ENCODE assay signal across 9 mouse cellular contexts in the genomic region with DNA sequence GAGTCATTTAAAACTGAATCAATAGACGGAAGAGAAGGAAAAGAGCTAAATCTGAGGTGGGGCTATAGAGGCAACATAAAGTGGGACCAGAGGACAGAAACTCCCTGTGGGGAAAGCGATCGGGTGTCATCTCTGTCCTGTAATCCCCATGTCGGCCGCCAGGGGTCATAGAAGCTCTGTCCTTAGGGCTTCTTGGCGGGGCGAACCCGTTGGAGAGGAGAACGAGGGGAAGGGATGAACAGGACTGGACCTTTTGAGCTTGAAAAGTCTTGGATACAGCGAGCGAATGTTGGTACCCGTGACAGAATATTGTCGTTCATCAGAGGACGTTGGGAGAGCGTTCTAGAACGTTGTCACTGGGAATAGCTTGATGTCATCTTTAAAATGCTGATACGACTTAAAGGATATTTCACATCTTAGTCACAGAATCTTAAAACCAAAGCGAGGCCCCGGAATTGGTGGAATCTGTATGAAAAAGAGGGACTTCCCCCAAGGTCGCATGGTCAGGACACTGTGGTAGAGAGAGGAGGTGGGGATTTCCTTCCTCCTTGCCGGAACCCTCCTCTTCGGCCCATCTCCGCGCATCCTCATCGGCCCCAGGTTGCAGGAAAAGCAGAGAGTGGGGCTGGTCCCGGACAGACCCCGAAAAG. TPM values are rescaled to one million over a fixed set of nuclear protein-coding genes. Genes with fewer than 3 reads are reported as not detected.
DNase-seq lines count a peak whose midpoint lies in the region; ATAC-seq and TF ChIP-seq lines count a peak whose summit lies in the region.
"Had no signal": no experiment of that assay in that cellular context is flagged by ENCODE, and none has a peak within 500 bp of the region (broad histone marks: within the 10 kb centered on the region; RNA-seq: fewer than 3 reads in every experiment).

No protein-coding gene starts in this region.

- WGBS in forebrain, embryonic 10.5 days: 3% methylated on average over 27 of the region's 27 CpGs
- 7% methylated on average over 27 of the region's 27 CpGs for WGBS in heart, postnatal 0 days
- WGBS in liver, embryonic 15.5 days (ENCODE audit: insufficient replicate concordance): 2% methylated on average over 27 of the region's 27 CpGs
- WGBS in neural tube, embryonic 13.5 days: 5% methylated on average over 27 of the region's 27 CpGs

- no peak for ATAC-seq in heart, postnatal 0 days (ENCODE audit: insufficient read depth, low read depth)
- no peak for ATAC-seq in liver, embryonic 15.5 days (ENCODE audit: insufficient read depth)
- ATAC-seq in neural tube, embryonic 13.5 days (ENCODE audit: low read depth): no peak

- peak overlapping the region; percentile 49 for H3K4me3 ChIP-seq in forebrain, embryonic 10.5 days
- no peak overlapping the region for H3K4me3 ChIP-seq in heart, postnatal 0 days (ENCODE audit: low read depth, low read length)
- H3K4me3 ChIP-seq in liver, embryonic 15.5 days (replicated peaks): peak overlapping the region; percentile 15; the same call in 1 of the 2 replicates
- H3K4me3 ChIP-seq in neural tube, embryonic 13.5 days: peak overlapping the region; percentile 67
- H3K4me3 ChIP-seq: erythroblast, embryonic 14.5 days had no signal

- no peak for TF ChIP-seq EP300 in heart, postnatal 0 days (IDR thresholded peaks at IDR 0.05; ENCODE audit: low read depth)

- H3K27ac ChIP-seq in forebrain, embryonic 10.5 days: peak overlapping the region; percentile 22; the same call in 1 of the 2 replicates
- H3K27ac ChIP-seq in heart, postnatal 0 days (ENCODE audit: low read depth): no peak overlapping the region
- no peak overlapping the region for H3K27ac ChIP-seq in liver, embryonic 15.5 days (replicated peaks)
- no peak overlapping the region for H3K27ac ChIP-seq in neural tube, embryonic 13.5 days (replicated peaks)

- no peaks in the 10 kb centered on the region for H3K9me3 ChIP-seq in forebrain, embryonic 10.5 days
- H3K9me3 ChIP-seq in heart, postnatal 0 days (replicated peaks; ENCODE audit: control insufficient read depth, low read length): no peaks in the 10 kb centered on the region
- H3K9me3 ChIP-seq in liver, embryonic 15.5 days (replicated peaks): 0 out of 2 replicates have a peak, but pooled peaks cover 4% of the 10 kb centered on the region
- H3K9me3 ChIP-seq in neural tube, embryonic 13.5 days: no peaks in the 10 kb centered on the region

- peaks cover 70% of the 10 kb centered on the region for H3K27me3 ChIP-seq in forebrain, embryonic 10.5 days (ENCODE audit: poor library complexity, severe bottlenecking)
- H3K27me3 ChIP-seq in heart, postnatal 0 days (ENCODE audit: control insufficient read depth, insufficient read depth, low read length): peaks cover 43% of the 10 kb centered on the region
- peaks cover 78% of the 10 kb centered on the region for H3K27me3 ChIP-seq in liver, embryonic 15.5 days
- H3K27me3 ChIP-seq in neural tube, embryonic 13.5 days: peaks cover 52% of the 10 kb centered on the region

- TF ChIP-seq POLR2A in brain, embryonic 14.5 days (IDR thresholded peaks at IDR 0.05; ENCODE audit: borderline replicate concordance, extremely low read depth, insufficient read depth, insufficient read length, poor library complexity, severe bottlenecking): no peak

- TF ChIP-seq CTCF in brain, embryonic 14.5 days (IDR thresholded peaks at IDR 0.05; ENCODE audit: borderline replicate concordance, extremely low read depth, insufficient read depth, insufficient read length): peak; percentile 82
- TF ChIP-seq CTCF in heart, postnatal 0 days (IDR thresholded peaks at IDR 0.05; ENCODE audit: low read depth): peak; percentile 82

- peak overlapping the region; percentile 9 for H3K4me2 ChIP-seq in heart, postnatal 0 days (ENCODE audit: low read depth, low read length)
- peak overlapping the region; percentile 49 for H3K4me2 ChIP-seq in liver, embryonic 15.5 days
- H3K4me2 ChIP-seq in neural tube, embryonic 13.5 days: peak overlapping the region; percentile 68

- H3K4me1 ChIP-seq in forebrain, embryonic 10.5 days: peaks cover 57% of the 10 kb centered on the region
- peaks cover 11% of the 10 kb centered on the region for H3K4me1 ChIP-seq in heart, postnatal 0 days (ENCODE audit: control insufficient read depth, insufficient read depth)
- peaks cover 53% of the 10 kb centered on the region for H3K4me1 ChIP-seq in liver, embryonic 15.5 days (replicated peaks)
- H3K4me1 ChIP-seq in neural tube, embryonic 13.5 days (replicated peaks): peaks cover 40% of the 10 kb centered on the region

- DNase-seq in CD8-positive naive resting alpha-beta T cell, adult 2 months (ENCODE audit: low read depth in 2 of 2, low spot score in 2 of 2): peak; percentile 74 to 82
- peak; percentile 71 for DNase-seq in brain, embryonic 14.5 days (ENCODE audit: low read depth)
- DNase-seq in forebrain, embryonic 10.5 days (ENCODE audit: extremely low spot score, low spot score): peak; percentile 79
- DNase-seq in heart, postnatal 0 days (ENCODE audit: low spot score): peak; percentile 52
- peak; percentile 71 to 90 for DNase-seq in kidney, postnatal 36 days
- DNase-seq in thymus, adult 18-20 months: peak; percentile 42 to 47

- H3K36me3 ChIP-seq in forebrain, embryonic 10.5 days (replicated peaks): 0 out of 2 replicates have a peak, but pooled peaks cover 2% of the 10 kb centered on the region
- no peaks in the 10 kb centered on the region for H3K36me3 ChIP-seq in heart, postnatal 0 days (replicated peaks; ENCODE audit: control insufficient read depth, insufficient read depth, low read length)
- no peaks in the 10 kb centered on the region for H3K36me3 ChIP-seq in liver, embryonic 15.5 days (replicated peaks)
- peaks cover 17% of the 10 kb centered on the region for H3K36me3 ChIP-seq in neural tube, embryonic 13.5 days

- H3K9ac ChIP-seq in heart, postnatal 0 days (replicated peaks; ENCODE audit: low read depth, low read length): no peak overlapping the region
- no peak overlapping the region for H3K9ac ChIP-seq in liver, embryonic 15.5 days
- H3K9ac ChIP-seq in neural tube, embryonic 13.5 days: peak overlapping the region; percentile 62

RNA-seq across cellular contexts. Expression of a gene that starts 2.3 kb away (rescaled TPM):
- polyA plus RNA-seq in brain, embryonic 14.5 days (2012; rRNA removed): 42.4 and 48.3 TPM in 2 replicates
- polyA plus RNA-seq in forebrain, embryonic 10.5 days (2016; fragmentation: Nextera tagmentation; extraction: Ambion mirVana): 5.3 and 6.4 TPM in 2 replicates
- total RNA-seq in heart, postnatal 0 days (2014; rRNA removed; ENCODE audit: low replicate concordance): 34.8 and 58.9 TPM in 2 replicates
- 23.7 and 26.8 TPM in 2 replicates for polyA plus RNA-seq in heart, postnatal 0 days (2015; fragmentation: Nextera tagmentation; extraction: Ambion mirVana)
- 3.9 and 4.2 TPM in 2 replicates for polyA plus RNA-seq in liver, embryonic 15.5 days (2015; fragmentation: Nextera tagmentation; extraction: Ambion mirVana)
- 6.8 and 8.1 TPM in 2 replicates for polyA plus RNA-seq in neural tube, embryonic 13.5 days (2015; fragmentation: Nextera tagmentation; extraction: Ambion mirVana)

RNA-seq across cellular contexts. Expression of a gene that starts 12.6 kb away (rescaled TPM):
- polyA plus RNA-seq in brain, embryonic 14.5 days (2012; rRNA removed): 9.6 and 24.5 TPM in 2 replicates
- polyA plus RNA-seq in forebrain, embryonic 10.5 days (2016; fragmentation: Nextera tagmentation; extraction: Ambion mirVana): 0.22 and 0.25 TPM in 2 replicates
- total RNA-seq in heart, postnatal 0 days (2014; rRNA removed; ENCODE audit: low replicate concordance): 24.9 and 27.6 TPM in 2 replicates
- 5.4 and 7.0 TPM in 2 replicates for polyA plus RNA-seq in heart, postnatal 0 days (2015; fragmentation: Nextera tagmentation; extraction: Ambion mirVana)
- polyA plus RNA-seq in liver, embryonic 15.5 days (2015; fragmentation: Nextera tagmentation; extraction: Ambion mirVana): 0.36 and 1.0 TPM in 2 replicates
- polyA plus RNA-seq in neural tube, embryonic 13.5 days (2015; fragmentation: Nextera tagmentation; extraction: Ambion mirVana): 1.3 and 1.4 TPM in 2 replicates
- polyA plus RNA-seq: erythroblast, embryonic 14.5 days had no signal

RNA-seq across cellular contexts. Expression of a gene that starts 29.0 kb away (rescaled TPM):
- polyA plus RNA-seq in brain, embryonic 14.5 days (2012; rRNA removed): 95.5 and 107 TPM in 2 replicates
- polyA plus RNA-seq in forebrain, embryonic 10.5 days (2016; fragmentation: Nextera tagmentation; extraction: Ambion mirVana): 183 and 193 TPM in 2 replicates
- total RNA-seq in heart, postnatal 0 days (2014; rRNA removed; ENCODE audit: low replicate concordance): 43.5 and 45.6 TPM in 2 replicates
- polyA plus RNA-seq in heart, postnatal 0 days (2015; fragmentation: Nextera tagmentation; extraction: Ambion mirVana): 84.9 and 89.8 TPM in 2 replicates
- 52.8 and 55.6 TPM in 2 replicates for polyA plus RNA-seq in liver, embryonic 15.5 days (2015; fragmentation: Nextera tagmentation; extraction: Ambion mirVana)
- polyA plus RNA-seq in neural tube, embryonic 13.5 days (2015; fragmentation: Nextera tagmentation; extraction: Ambion mirVana): 108 and 118 TPM in 2 replicates

RNA-seq across cellular contexts. Expression of a gene that starts 29.5 kb away (rescaled TPM):
- 18.3 and 20.8 TPM in 2 replicates for polyA plus RNA-seq in brain, embryonic 14.5 days (2012; rRNA removed)
- 14.7 and 16.0 TPM in 2 replicates for polyA plus RNA-seq in forebrain, embryonic 10.5 days (2016; fragmentation: Nextera tagmentation; extraction: Ambion mirVana)
- total RNA-seq in heart, postnatal 0 days (2014; rRNA removed; ENCODE audit: low replicate concordance): 4.4 and 4.9 TPM in 2 replicates
- polyA plus RNA-seq in heart, postnatal 0 days (2015; fragmentation: Nextera tagmentation; extraction: Ambion mirVana): 7.3 and 7.9 TPM in 2 replicates
- polyA plus RNA-seq in liver, embryonic 15.5 days (2015; fragmentation: Nextera tagmentation; extraction: Ambion mirVana): 4.1 and 4.6 TPM in 2 replicates
- 21.7 and 22.2 TPM in 2 replicates for polyA plus RNA-seq in neural tube, embryonic 13.5 days (2015; fragmentation: Nextera tagmentation; extraction: Ambion mirVana)

RNA-seq across cellular contexts. Expression of a gene that starts 33.8 kb away (rescaled TPM):
- 4.7 and 5.3 TPM in 2 replicates for polyA plus RNA-seq in brain, embryonic 14.5 days (2012; rRNA removed)
- 1.6 and 2.0 TPM in 2 replicates for polyA plus RNA-seq in forebrain, embryonic 10.5 days (2016; fragmentation: Nextera tagmentation; extraction: Ambion mirVana)
- total RNA-seq in heart, postnatal 0 days (2014; rRNA removed; ENCODE audit: low replicate concordance): 3.5 and 10.6 TPM in 2 replicates
- 3.6 TPM in 2 replicates for polyA plus RNA-seq in heart, postnatal 0 days (2015; fragmentation: Nextera tagmentation; extraction: Ambion mirVana)
- 0.50 TPM in 2 replicates for polyA plus RNA-seq in liver, embryonic 15.5 days (2015; fragmentation: Nextera tagmentation; extraction: Ambion mirVana)
- polyA plus RNA-seq in neural tube, embryonic 13.5 days (2015; fragmentation: Nextera tagmentation; extraction: Ambion mirVana): 2.0 and 2.6 TPM in 2 replicates
- polyA plus RNA-seq: erythroblast, embryonic 14.5 days had no signal

Comparison
In these comparisons a context has a peak if more than half of its experiments do, and no peak if none do; other contexts are left out.
1. H3K4me2 ChIP-seq: peak in every context shown above with its lines; median percentile 68 in neural tube, embryonic 13.5 days; 49 in liver, embryonic 15.5 days; 9 in heart, postnatal 0 days.